Mouse (Mus musculus) gastrocnemius, postnatal 25 days (tissue): ENCODE results near the gene Bex3. TPM values are rescaled to one million over a fixed set of nuclear protein-coding genes. Genes with fewer than 3 reads are reported as not detected.
A peak's percentile ranks its signal among the peaks of the same experiment; 100 is the strongest.
"Not testable (repeated sequence)": the region's sequence is repeated elsewhere in the genome, so short reads cannot be mapped to it uniquely, and the experiment has no call there.

Experiments
- DNase-seq: peaks from one replicate; pipeline ENCODE4 v3.0.0; 2022
- long read RNA-seq, 2 experiments: library from polyadenylated mRNA; stranded (forward); transcript quantifications; one replicate each; pipeline ENCODE4 v2.0.0; 2021
- total RNA-seq, 2 experiments: library from RNA; stranded (reverse); gene quantifications; 1 replicate in 1 of 2; 2 replicates in 1 of 2; pipeline ENCODE4 v1.2.3; 2021

The Bex3 gene
- 1 to 10 TPM; 3.1 to 4.8 TPM for total RNA-seq
- long read RNA-seq, experiment 1, transcript Bex3-201 (3 exons, 930 nt): major isoform, 6 of 14 reads
- long read RNA-seq, experiment 1, partial matches to known transcripts: 8 of 14 reads
- long read RNA-seq, experiment 1, other reads (novel, unspliced or antisense): 0 of 14 reads
- long read RNA-seq, experiment 2, transcript Bex3-201 (3 exons, 930 nt): major isoform, 5 of 16 reads
- long read RNA-seq, experiment 2, partial matches to known transcripts: 0 of 16 reads
- long read RNA-seq, experiment 2, other reads (novel, unspliced or antisense): 9 of 16 reads

DNA sequence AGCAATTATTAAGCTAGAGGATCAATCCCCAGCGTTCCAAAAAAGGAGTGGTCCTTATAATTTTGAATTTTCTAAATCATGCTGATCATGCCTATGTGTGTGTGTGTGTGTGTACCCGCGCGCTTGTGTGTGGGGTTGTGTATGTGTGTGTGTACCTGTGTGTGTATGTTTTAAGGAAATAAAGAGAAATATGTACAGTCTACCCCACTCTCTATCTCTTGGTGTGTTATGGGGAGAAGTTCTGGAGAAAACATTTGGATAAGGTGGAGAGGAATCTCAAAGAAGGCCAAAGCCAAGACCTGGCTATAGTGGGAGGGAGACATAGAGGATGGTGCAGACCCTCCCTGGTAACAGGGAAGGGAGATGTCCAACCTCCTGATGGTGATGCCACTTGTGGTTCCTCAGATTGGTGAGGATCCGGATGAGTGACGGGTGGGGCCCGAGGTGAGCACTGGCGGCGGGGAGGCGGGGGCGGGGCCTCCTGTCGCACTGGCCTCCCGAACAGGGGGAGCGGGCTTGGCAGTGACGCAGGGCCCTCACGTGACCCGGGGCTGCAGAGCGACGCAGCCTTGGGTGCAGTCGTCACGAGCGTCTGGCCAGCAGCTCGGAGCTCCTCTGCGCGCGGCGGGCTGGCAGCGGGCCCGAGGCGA, at the start of gene Bex3:
Bex3 (plus strand) TSS at position 511 of the 650 bp plus-strand sequence.
- peak; percentile 30 for DNase-seq

DNA sequence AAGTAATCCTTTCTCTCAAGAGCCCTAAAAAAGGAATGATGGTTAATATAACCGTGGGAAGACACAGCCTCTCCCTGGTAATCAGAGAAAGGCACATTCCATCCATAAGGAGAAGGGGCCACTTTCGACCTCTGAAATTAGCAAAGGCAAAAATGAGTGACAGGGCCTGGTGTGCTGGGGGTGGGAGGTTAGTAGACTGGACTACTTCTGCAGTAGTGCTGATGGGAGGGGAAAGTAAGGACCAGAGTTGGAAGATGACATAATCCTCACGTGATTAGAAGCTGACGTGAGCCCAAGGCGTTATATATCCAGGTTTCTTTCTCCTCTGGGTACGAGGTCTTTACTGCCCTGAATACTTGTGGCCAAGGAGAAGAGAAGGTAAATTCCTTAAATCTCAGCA, 46.3 kb upstream of the Bex3 start:
- DNase-seq: no peak

DNA sequence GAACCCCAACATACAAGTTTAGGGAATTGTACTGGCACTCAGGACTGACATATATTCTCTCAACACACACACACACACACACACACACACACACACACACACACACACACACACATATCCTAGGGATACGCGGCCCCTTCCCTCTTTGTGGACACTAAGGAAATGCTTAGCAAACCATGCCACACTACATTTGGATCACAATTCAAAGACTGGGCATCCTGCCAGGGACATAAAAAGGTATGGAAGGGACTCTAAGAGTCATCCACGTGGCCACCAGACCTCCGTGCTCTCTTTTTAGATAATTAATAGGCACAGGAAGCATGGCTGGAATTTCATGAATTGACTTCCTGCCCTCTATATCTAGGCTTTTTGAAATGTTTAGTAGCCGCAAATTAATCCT, 42.3 kb upstream of the Bex3 start:
- DNase-seq: no peak

- DNase-seq: no peak
Observed at GRCm38 (mm10) chrX:136238118-136238517, 31.9 kb upstream of the Bex3 start.

DNA sequence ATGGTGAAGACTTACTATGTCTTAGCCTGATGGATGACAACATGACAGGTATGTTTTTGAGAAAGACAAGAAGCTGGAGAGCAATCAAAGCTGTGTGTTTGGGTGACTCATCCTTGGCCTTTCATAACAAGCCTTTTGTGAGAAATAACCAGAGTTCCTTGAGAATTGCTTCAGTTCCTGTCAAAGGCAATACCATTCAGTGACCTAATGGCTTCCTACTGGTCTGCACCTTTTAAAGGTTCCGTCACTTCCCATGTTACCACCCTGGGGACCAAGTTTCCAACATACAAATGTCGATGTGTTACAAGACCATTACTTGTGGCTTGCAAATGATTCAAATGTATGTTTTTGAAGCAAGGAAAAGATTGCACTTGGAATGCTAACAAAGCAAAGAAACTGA, 26.9 kb upstream of the Bex3 start:
- no peak for DNase-seq

- DNase-seq: peak; percentile 51
Observed at GRCm38 (mm10) chrX:136244574-136245229, 25.4 kb upstream of the Bex3 start, which contains the start of gene Tceal9. Gene Tceal9, plus strand, starts transcription at chrX:136245079.

DNA sequence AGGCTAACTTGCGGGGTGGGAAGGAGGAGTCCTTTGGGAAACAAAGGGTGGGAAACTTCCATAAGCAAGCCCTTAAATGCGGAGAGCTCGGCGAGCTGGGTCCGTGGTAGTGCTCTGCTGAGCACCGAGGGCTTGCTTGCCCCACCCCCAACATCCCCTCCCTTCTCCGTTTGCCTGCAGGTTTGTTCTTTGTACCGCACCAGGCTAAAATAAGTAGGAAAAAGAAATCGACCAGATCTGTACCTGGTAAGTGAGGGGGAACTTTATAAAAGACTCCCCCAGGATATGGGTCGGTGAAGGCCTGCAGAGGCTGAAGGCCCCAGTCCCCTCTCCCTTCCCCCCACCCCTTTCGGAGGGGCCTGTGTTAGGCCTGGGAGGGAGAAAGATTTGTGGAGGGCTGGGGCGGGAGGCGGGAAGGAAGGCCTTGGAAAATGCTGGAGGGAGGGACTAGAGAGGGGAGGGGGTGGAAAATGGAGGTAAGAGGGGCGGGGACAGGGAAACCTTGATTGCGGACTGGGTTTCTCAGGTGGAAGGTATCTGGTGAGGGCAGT, 24.5 kb upstream of the Bex3 start:
- peak; percentile 6 for DNase-seq

DNA sequence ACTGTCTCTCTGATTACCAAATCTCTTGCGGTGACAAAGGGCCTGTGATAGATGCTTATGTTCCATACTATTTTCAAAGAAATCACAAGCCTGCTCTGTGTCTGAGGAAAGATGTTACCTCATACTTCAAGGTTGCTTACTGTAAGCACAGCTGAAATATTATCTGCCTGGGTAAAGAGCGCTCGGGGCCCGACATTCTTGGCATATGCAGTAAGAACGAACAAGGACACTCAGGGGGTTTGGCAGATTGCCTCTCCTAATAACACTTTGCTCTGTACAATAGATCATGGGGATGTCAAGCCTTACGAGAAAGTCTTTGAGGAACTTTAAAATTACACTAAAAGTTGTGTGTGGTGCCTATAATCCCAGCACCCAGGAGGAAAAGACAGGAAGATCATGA, 21.2 kb upstream of the Bex3 start:
- no peak for DNase-seq

DNA sequence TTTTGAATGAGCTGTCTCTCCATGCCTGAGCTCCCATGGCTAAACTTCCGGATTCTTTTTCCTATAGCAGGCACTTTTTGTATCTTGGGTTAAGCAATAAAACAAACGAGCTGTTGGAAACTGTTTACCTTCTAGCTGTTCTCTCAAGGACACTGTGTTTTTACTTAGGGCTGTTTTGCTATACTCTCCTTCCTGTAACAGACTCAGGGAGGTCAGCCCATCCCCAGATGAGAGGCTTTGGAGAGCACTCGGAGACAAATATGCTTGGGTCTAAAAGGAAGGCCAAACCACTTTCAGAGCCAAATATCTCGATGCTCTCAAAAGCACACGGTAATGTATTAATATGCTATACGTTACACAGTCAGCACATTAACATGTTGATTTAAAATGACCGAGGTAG, 20.4 kb upstream of the Bex3 start:
- no peak for DNase-seq

- DNase-seq: no peak
Observed at GRCm38 (mm10) chrX:136252023-136252729, 17.9 kb upstream of the Bex3 start.

DNA sequence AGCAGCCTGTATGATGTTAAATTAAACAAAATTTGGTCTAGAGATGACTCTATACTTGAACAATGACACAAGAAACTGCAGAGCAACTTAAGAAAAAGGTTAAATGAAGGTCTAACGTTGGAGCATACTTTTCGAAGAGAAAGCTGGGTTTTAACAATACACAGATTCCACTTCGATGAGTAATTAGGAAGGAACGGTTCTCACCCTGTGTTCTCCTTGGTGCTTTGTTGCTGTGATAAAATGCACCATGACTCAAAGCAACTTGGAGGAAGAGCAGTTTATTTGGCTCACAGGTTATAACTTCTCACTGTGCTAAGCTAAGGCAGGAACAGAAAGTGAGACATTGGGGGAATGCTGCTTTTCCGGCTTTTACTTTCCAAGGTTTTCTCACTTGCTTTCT, 2.3 kb upstream of the Bex3 start:
- DNase-seq: no peak

GRCm38 (mm10) chrX:136268173-136268572, 1.9 kb upstream of the Bex3 start:
- no peak for DNase-seq

- not testable (repeated sequence) for DNase-seq
Observed at GRCm38 (mm10) chrX:136270393-136271111, 499 bp downstream of the Bex3 start.

DNA sequence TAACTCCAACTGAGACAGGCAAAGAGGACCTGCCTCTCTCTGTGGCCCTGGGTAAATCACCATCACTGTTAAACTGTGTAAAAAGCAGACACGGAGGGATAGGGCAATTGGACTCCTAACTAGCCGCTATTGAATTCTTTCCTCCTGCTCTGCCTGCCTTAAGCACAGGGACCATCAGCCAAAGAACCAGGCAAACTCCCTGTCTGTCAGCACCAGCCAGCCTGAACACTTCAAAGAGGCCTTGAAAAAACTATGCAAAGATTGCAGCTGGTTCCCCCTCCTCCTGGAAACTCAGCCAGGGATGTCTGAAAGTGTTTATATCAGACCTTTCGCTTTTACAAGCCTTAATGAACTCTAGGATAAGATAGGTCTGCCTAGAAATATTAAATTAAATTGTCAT, 4.5 kb downstream of the Bex3 start:
- DNase-seq: no peak

DNA sequence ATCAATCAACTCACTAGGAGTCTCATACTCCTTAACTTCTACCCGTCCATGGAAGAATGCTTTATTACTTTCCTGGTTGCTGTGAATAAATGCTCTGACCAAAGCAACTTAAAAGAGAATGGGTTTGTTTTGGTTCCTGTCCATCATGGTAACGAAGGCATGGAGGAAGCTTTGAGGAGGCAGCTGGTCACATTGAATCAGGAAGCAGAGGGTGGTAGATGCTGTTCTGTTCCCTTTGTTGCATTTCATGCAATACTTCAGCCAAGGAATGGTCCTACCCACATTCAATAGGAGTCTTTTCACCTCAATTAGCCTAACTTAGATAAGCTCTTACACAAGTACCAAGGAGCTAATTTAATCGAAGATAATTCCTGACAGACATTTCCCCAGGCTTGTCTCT, 5.3 kb downstream of the Bex3 start:
- DNase-seq: no peak

GRCm38 (mm10) chrX:136277577-136277976, 7.5 kb downstream of the Bex3 start:
- no peak for DNase-seq

- DNase-seq: no peak
Observed at GRCm38 (mm10) chrX:136278401-136278800, 8.3 kb downstream of the Bex3 start.

DNA sequence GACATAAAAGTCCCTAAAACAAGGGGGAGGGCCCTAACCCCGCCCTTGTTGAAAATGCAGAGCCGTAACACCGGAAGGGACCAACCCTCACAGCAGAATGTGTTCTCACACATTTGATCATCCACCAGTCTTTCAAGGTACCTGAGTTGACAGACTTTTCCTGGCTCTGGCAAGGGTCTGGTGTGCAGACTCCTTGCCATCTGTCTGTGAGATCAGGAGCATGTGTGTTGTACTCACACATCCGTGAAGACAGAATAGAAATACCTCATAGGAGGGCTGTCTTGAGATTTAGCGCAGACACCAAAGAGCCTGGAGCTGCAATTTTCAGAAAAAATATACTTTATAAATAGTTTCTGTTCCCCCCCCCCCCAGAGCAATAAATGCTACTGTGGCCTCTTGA, 9.4 kb downstream of the Bex3 start:
- DNase-seq: no peak

DNA sequence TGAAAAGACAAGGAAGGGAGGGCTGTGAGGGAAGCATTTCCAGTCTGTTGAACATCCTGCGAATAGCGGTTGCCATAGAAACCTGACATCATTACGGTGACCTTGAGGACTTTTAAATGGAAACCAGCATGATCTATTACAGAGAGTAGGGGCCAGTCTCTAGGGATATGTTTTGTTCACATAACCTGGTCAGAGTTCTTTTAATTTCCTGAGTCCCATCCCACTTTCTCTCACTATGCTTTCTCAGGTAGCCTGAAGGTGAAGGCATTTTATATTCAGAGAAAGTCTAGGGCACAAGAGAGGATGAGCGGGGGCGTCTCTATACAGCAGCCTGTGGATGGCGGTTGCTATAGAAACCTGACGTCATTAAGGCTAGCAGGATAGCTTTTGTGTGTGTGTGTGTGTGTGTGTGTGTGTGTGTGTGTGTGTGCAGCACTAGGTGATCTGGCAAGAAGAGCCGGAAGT, 20.8 kb downstream of the Bex3 start:
- DNase-seq: no peak

DNA sequence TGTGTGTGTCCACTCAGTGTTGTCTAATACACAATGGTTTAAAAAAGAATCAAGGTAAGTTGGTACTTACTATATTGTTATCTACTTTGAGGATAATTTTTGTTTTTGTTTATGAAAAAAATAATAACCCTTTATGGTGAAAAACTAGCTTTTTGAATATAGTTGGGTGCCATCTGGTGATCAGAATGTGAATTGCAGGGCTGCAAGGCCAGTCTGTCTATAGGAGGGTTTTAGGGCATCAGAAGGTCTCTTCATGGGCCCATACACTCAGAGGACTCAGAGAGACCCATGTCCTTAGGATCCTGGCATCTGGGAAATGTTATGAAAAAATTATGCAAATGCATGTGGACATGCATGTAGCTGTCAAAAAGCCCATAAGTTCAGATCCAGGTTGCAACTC, 34.2 kb downstream of the Bex3 start:
- no peak for DNase-seq

GRCm38 (mm10) chrX:136306196-136306595, 36.1 kb downstream of the Bex3 start:
- no peak for DNase-seq

GRCm38 (mm10) chrX:136313303-136313702, 43.2 kb downstream of the Bex3 start:
- no peak for DNase-seq
